Mouse (Mus musculus) layer of hippocampus, adult 8-10 months (tissue): ENCODE results near the gene Ndufb7. TPM values are rescaled to one million over a fixed set of nuclear protein-coding genes. Genes with fewer than 3 reads are reported as not detected.
A peak's percentile ranks its signal among the peaks of the same experiment; 100 is the strongest.

Experiments
- DNase-seq, 2 experiments: peaks; one replicate each; pipeline ENCODE4 v3.0.0; 2022; ENCODE audit warnings: low spot score in 2 of 2
- total RNA-seq, 4 experiments: library from RNA; stranded (reverse); gene quantifications; 2 replicates each; pipeline ENCODE4 v1.2.4; 2022

Gene Ndufb7
- total RNA-seq, 4 experiments from 2014 or later, result 97.6 to 159 (median 131) TPM

DNA sequence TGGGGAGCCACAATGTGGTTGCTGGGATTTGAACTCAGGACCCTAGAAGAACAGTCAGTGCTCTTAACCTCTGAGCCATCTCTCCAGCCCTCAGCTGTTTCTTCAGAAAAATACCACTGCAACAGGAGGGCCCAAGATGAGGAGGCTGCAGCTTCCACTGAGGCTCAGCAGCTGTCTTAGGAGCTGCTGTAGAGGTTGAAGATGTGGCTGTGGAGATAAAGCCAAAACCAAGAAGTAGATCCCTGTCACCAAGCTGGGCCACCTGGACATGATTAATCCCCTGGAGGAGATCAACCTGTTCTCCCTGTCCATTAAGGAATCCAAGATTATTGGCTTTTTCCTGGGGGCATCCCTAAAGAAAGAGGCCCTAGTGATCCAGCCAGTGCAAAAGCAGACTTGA is 33.3 kb downstream of the Ndufb7 start:
- no peak for DNase-seq

DNA sequence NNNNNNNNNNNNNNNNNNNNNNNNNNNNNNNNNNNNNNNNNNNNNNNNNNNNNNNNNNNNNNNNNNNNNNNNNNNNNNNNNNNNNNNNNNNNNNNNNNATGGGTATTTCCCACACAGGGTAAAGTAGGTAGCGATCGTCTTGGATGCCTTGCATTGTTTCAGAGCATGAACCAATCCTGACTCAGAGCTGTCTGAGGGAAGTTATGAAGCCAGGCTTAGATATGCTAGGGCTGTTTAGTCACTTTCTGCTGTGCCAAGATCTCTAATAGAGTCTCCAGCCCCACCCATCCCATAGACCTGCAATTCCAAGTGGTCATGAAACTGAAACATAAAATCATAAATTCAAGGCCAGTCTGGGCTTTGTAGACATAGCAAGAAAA is 36.2 kb downstream of the Ndufb7 start:
- DNase-seq, result no peak

- peak; percentile 99 for DNase-seq
These were observed 41.4 kb downstream of the Ndufb7 start, which contains the start of the genes Tecr and Dnajb1 for GRCm38 (mm10) chr8:83607661-83608397. Tecr (minus strand) TSS chr8:83607971. Dnajb1 (plus strand) TSS chr8:83608193.

GRCm38 (mm10) chr8:83608398-83608829 is 41.9 kb downstream of the Ndufb7 start:
- DNase-seq, result peak; percentile 77 to 81

- no peak for DNase-seq
These were observed 42.6 kb downstream of the Ndufb7 start for GRCm38 (mm10) chr8:83609086-83609485.

DNA sequence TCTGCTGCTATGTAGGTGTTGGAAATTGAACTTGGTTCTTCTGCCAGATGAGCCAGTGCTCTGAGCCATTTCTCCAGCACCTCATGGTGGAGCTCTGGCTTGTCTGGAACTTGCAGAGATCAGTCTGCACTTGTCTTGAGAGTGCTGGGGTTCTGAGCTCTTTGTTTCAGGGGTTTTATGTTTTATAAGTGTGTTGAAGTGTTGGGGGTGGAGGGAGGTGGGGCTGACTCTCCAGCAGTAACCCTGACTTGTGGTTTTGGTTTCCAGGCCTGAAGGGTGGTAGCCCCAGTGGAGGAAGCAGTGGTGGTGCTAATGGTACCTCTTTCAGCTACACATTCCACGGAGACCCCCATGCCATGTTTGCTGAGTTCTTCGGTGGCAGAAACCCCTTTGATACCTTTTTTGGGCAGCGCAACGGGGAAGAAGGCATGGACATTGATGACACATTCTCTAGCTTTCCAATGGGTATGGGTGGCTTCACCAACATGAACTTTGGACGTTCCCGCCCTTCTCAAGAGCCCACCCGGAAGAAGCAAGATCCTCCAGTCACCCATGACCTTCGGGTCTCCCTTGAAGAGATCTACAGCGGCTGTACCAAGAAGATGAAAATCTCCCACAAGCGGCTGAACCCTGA is 43.2 kb downstream of the Ndufb7 start:
- DNase-seq, result no peak

- no peak for DNase-seq
These were observed 45.5 kb downstream of the Ndufb7 start for GRCm38 (mm10) chr8:83611921-83612320.

DNA sequence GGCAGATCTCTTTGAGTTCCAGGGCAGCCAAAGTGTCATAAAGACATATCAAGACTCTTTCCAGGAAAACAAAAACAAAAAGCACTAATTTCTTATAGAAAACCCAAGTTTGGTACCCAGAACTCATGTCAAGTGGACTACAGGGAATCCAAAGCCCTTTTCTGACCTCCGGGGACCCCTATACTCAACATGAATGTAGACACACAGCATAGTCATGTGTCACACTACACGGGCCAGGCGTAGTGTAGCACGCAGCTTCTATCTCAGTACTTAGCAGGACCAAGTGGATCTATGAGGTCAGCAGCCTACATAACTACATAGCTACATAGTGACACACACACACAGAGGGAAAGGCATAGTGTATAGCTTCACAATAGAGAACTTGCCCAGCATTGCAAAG is 47.2 kb downstream of the Ndufb7 start:
- no peak for DNase-seq

DNA sequence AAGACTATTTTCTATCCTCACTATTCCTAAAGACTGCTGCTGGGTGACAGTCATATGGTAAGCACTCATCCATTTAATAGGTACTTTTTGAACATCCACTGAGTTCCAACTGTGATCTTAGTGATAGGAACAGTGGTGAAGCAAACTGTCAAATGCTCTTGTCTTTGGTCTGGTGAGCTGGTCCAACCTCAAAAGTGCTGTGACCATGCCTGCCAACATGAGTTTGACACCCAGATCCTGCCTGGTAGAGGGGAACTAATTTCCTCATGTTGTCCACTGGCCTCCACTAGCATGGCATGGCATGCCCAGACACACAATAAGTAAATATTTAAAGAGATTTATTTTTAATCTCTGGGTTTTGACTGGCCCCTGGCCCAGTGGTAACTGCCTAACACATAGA is 50.2 kb downstream of the Ndufb7 start:
- DNase-seq, result no peak

- no peak for DNase-seq
These were observed 50.6 kb downstream of the Ndufb7 start for GRCm38 (mm10) chr8:83617111-83617510.

- no peak for DNase-seq
These were observed 52.1 kb downstream of the Ndufb7 start for GRCm38 (mm10) chr8:83618566-83618965.

GRCm38 (mm10) chr8:83619568-83620285 is 53.3 kb downstream of the Ndufb7 start:
- no peak for DNase-seq

Other genes with a start within 250 kb of the Ndufb7 start
- 10 to 100 TPM; 12.7 to 18.0 (median 14.0) TPM for gene Elmod2, start 234.2 kb upstream of the Ndufb7 start, total RNA-seq
- not detected for gene Mgat4d, start 218.2 kb upstream of the Ndufb7 start, total RNA-seq
- 1 to 10 TPM; 8.5 to 10.0 (median 9.0) TPM for gene Clgn, start 176.8 kb upstream of the Ndufb7 start, total RNA-seq
- 100 to 1,000 TPM; 206 TPM for gene Scoc, start 108.3 kb upstream of the Ndufb7 start, total RNA-seq
- gene Olfr370, start 30.9 kb upstream of the Ndufb7 start, total RNA-seq, result not detected
- 100 to 1,000 TPM; 568 to 585 (median 584) TPM for gene Tecr, start 41.3 kb downstream of the Ndufb7 start, total RNA-seq
- 10 to 100 TPM; 30.9 to 52.4 (median 41.9) TPM for gene Dnajb1, start 41.5 kb downstream of the Ndufb7 start, total RNA-seq
- 10 to 100 TPM; 47.3 to 56.1 (median 52.2) TPM for gene Gipc1, start 86.0 kb downstream of the Ndufb7 start, total RNA-seq
- gene Ptger1, start 100.0 kb downstream of the Ndufb7 start, total RNA-seq, result 1 to 10 TPM in 2 of 4 experiments, under 1 TPM in 2; 0.74 to 1.3 (median 1.1) TPM
- 10 to 100 TPM; 55.0 to 58.9 (median 56.5) TPM for gene Pkn1, start 132.5 kb downstream of the Ndufb7 start, total RNA-seq
- 10 to 100 TPM; 17.4 to 19.4 (median 19.0) TPM for gene Ddx39, start 148.5 kb downstream of the Ndufb7 start, total RNA-seq
- gene Adgre5, start 174.7 kb downstream of the Ndufb7 start, total RNA-seq, result 10 to 100 TPM in 3 of 4 experiments, 1 to 10 TPM in 1; 9.9 to 13.4 (median 10.4) TPM